Comparison of ENCODE assay signal across 8 mouse cellular contexts in genomic region chr11:106192241-106192640, GRCm38 (mm10). TPM values are rescaled to one million over a fixed set of nuclear protein-coding genes. Genes with fewer than 3 reads are reported as not detected.
DNase-seq lines count a peak whose midpoint lies in the region; ATAC-seq and TF ChIP-seq lines count a peak whose summit lies in the region.

No protein-coding gene starts in this region.

- WGBS in liver, embryonic 11.5 days = 55% methylated on average over 5 of the region's 5 CpGs
- 91% methylated on average over 5 of the region's 5 CpGs for WGBS in limb, embryonic 13.5 days
- 95% methylated on average over 5 of the region's 5 CpGs for WGBS in neural tube, embryonic 15.5 days

- TF ChIP-seq CTCF in embryonic fibroblast, embryonic 13.5 days (IDR thresholded peaks at IDR 0.05; ENCODE audit: borderline replicate concordance, insufficient read depth, low read length) = no peak

- peaks cover 3% of the 10 kb centered on the region; the same call in 1 of the 2 replicates for H3K36me3 ChIP-seq in liver, embryonic 11.5 days (ENCODE audit: control insufficient read depth, insufficient read depth, low read length)
- H3K36me3 ChIP-seq in limb, embryonic 13.5 days = peaks cover 10% of the 10 kb centered on the region
- peaks cover 9% of the 10 kb centered on the region for H3K36me3 ChIP-seq in neural tube, embryonic 15.5 days

- peak overlapping the region; percentile 74 for H3K4me3 ChIP-seq in liver, embryonic 11.5 days (ENCODE audit: low read depth, low read length)
- peak overlapping the region; percentile 83 for H3K4me3 ChIP-seq in embryonic fibroblast, embryonic 13.5 days (ENCODE audit: insufficient read depth, low read length)
- H3K4me3 ChIP-seq in limb, embryonic 13.5 days = peak overlapping the region; percentile 77
- H3K4me3 ChIP-seq in neural tube, embryonic 15.5 days (replicated peaks) = peak overlapping the region; percentile 88

- no peak for ATAC-seq in liver, embryonic 11.5 days (replicated peaks; ENCODE audit: low FRiP score)
- ATAC-seq in limb, embryonic 13.5 days (ENCODE audit: low FRiP score, low read depth) = no peak
- no peak for ATAC-seq in neural tube, embryonic 15.5 days (ENCODE audit: low FRiP score)

- no peaks in the 10 kb centered on the region for H3K27me3 ChIP-seq in liver, embryonic 11.5 days (replicated peaks; ENCODE audit: control insufficient read depth, insufficient read depth, low read length)
- H3K27me3 ChIP-seq in limb, embryonic 13.5 days = no peaks in the 10 kb centered on the region
- no peaks in the 10 kb centered on the region for H3K27me3 ChIP-seq in neural tube, embryonic 15.5 days (replicated peaks)

- no peaks in the 10 kb centered on the region for H3K9me3 ChIP-seq in liver, embryonic 11.5 days (ENCODE audit: control insufficient read depth, low read length)
- no peaks in the 10 kb centered on the region for H3K9me3 ChIP-seq in limb, embryonic 13.5 days
- no peaks in the 10 kb centered on the region for H3K9me3 ChIP-seq in neural tube, embryonic 15.5 days (replicated peaks)

- DNase-seq in liver, embryonic 11.5 days (ENCODE audit: low spot score) = no peak
- DNase-seq in liver = no peak
- DNase-seq in ovary, postnatal 36 days (ENCODE audit: low spot score) = no peak
- no peak for DNase-seq in c-Kit-positive CD71-positive TER-119-positive erythroid progenitor cells, embryonic 14.5 days (ENCODE audit: low spot score)
- no peak for DNase-seq in lung, postnatal 4 days

- H3K4me1 ChIP-seq in liver, embryonic 11.5 days (replicated peaks; ENCODE audit: control insufficient read depth, insufficient read depth, low read length) = peaks cover 11% of the 10 kb centered on the region
- H3K4me1 ChIP-seq in embryonic fibroblast, embryonic 13.5 days (ENCODE audit: control insufficient read depth, insufficient read depth, low read length) = peaks cover 14% of the 10 kb centered on the region
- H3K4me1 ChIP-seq in limb, embryonic 13.5 days = peaks cover 7% of the 10 kb centered on the region
- peaks cover 17% of the 10 kb centered on the region for H3K4me1 ChIP-seq in neural tube, embryonic 15.5 days

- 0 out of 2 replicates have a peak overlapping the region, but pooled peaks have one; percentile 68 for H3K9ac ChIP-seq in liver, embryonic 11.5 days (ENCODE audit: low read depth, low read length)
- H3K9ac ChIP-seq in limb, embryonic 13.5 days = peak overlapping the region; percentile 81; the same call in 1 of the 2 replicates
- no peak overlapping the region for H3K9ac ChIP-seq in neural tube, embryonic 15.5 days (replicated peaks)

- TF ChIP-seq POLR2A in embryonic fibroblast, embryonic 13.5 days (IDR thresholded peaks at IDR 0.05; ENCODE audit: low read depth, low read length) = no peak

- H3K4me2 ChIP-seq in liver, embryonic 11.5 days = peak overlapping the region; percentile 86
- H3K4me2 ChIP-seq in limb, embryonic 13.5 days (replicated peaks) = peak overlapping the region; percentile 65
- peak overlapping the region; percentile 78 for H3K4me2 ChIP-seq in neural tube, embryonic 15.5 days

- peak overlapping the region; percentile 85; the same call in 1 of the 2 replicates for H3K27ac ChIP-seq in liver, embryonic 11.5 days (ENCODE audit: low read depth, low read length)
- H3K27ac ChIP-seq in embryonic fibroblast, embryonic 13.5 days (ENCODE audit: insufficient read depth, low read length) = no peak overlapping the region
- H3K27ac ChIP-seq in limb, embryonic 13.5 days = no peak overlapping the region
- H3K27ac ChIP-seq in neural tube, embryonic 15.5 days (replicated peaks) = no peak overlapping the region

RNA-seq across cellular contexts. Expression of gene Strada, which starts 9.7 kb away (rescaled TPM):
- 22.0 and 24.3 TPM in 2 replicates for polyA plus RNA-seq in liver, embryonic 11.5 days (2014; fragmentation: Nextera tagmentation; extraction: Ambion mirVana)
- 22.4 and 24.0 TPM in 2 replicates for polyA plus RNA-seq in embryonic fibroblast, embryonic 13.5 days (2011; ENCODE audit: insufficient read length, low read depth, missing spikeins)
- polyA plus RNA-seq in limb, embryonic 13.5 days (2015; fragmentation: Nextera tagmentation; extraction: Ambion mirVana) = 32.8 and 33.7 TPM in 2 replicates
- polyA plus RNA-seq in neural tube, embryonic 15.5 days (2015; fragmentation: Nextera tagmentation; extraction: Ambion mirVana) = 29.2 and 30.7 TPM in 2 replicates

RNA-seq across cellular contexts. Expression of gene Ccdc47, which starts 23.9 kb away (rescaled TPM):
- 73.3 and 76.0 TPM in 2 replicates for polyA plus RNA-seq in liver, embryonic 11.5 days (2014; fragmentation: Nextera tagmentation; extraction: Ambion mirVana)
- polyA plus RNA-seq in embryonic fibroblast, embryonic 13.5 days (2011; ENCODE audit: insufficient read length, low read depth, missing spikeins) = 101 and 110 TPM in 2 replicates
- polyA plus RNA-seq in limb, embryonic 13.5 days (2015; fragmentation: Nextera tagmentation; extraction: Ambion mirVana) = 73.2 and 76.8 TPM in 2 replicates
- polyA plus RNA-seq in neural tube, embryonic 15.5 days (2015; fragmentation: Nextera tagmentation; extraction: Ambion mirVana) = 96.2 and 98.3 TPM in 2 replicates

RNA-seq across cellular contexts. Expression of gene Ddx42, which starts 24.5 kb away (rescaled TPM):
- polyA plus RNA-seq in liver, embryonic 11.5 days (2014; fragmentation: Nextera tagmentation; extraction: Ambion mirVana) = 63.3 and 68.2 TPM in 2 replicates
- 55.0 and 58.3 TPM in 2 replicates for polyA plus RNA-seq in embryonic fibroblast, embryonic 13.5 days (2011; ENCODE audit: insufficient read length, low read depth, missing spikeins)
- polyA plus RNA-seq in limb, embryonic 13.5 days (2015; fragmentation: Nextera tagmentation; extraction: Ambion mirVana) = 88.5 and 91.4 TPM in 2 replicates
- 75.0 and 77.6 TPM in 2 replicates for polyA plus RNA-seq in neural tube, embryonic 15.5 days (2015; fragmentation: Nextera tagmentation; extraction: Ambion mirVana)

RNA-seq across cellular contexts. Expression of gene Limd2, which starts 31.6 kb away (rescaled TPM):
- polyA plus RNA-seq in liver, embryonic 11.5 days (2014; fragmentation: Nextera tagmentation; extraction: Ambion mirVana) = 172 and 182 TPM in 2 replicates
- polyA plus RNA-seq in embryonic fibroblast, embryonic 13.5 days (2011; ENCODE audit: insufficient read length, low read depth, missing spikeins) = 67.2 and 70.6 TPM in 2 replicates
- polyA plus RNA-seq in limb, embryonic 13.5 days (2015; fragmentation: Nextera tagmentation; extraction: Ambion mirVana) = 378 and 399 TPM in 2 replicates
- polyA plus RNA-seq in neural tube, embryonic 15.5 days (2015; fragmentation: Nextera tagmentation; extraction: Ambion mirVana) = 148 and 172 TPM in 2 replicates

RNA-seq across cellular contexts. Expression of gene Gm10840, which starts 31.6 kb away (rescaled TPM):
- not detected in 2 replicates for polyA plus RNA-seq in liver, embryonic 11.5 days (2014; fragmentation: Nextera tagmentation; extraction: Ambion mirVana)
- polyA plus RNA-seq in embryonic fibroblast, embryonic 13.5 days (2011; ENCODE audit: insufficient read length, low read depth, missing spikeins) = not detected in 2 replicates
- not detected in 2 replicates for polyA plus RNA-seq in limb, embryonic 13.5 days (2015; fragmentation: Nextera tagmentation; extraction: Ambion mirVana)
- not detected in 2 replicates for polyA plus RNA-seq in neural tube, embryonic 15.5 days (2015; fragmentation: Nextera tagmentation; extraction: Ambion mirVana)
